Mouse (Mus musculus): Measurements from ENCODE around the gene Stard10.

DNA sequence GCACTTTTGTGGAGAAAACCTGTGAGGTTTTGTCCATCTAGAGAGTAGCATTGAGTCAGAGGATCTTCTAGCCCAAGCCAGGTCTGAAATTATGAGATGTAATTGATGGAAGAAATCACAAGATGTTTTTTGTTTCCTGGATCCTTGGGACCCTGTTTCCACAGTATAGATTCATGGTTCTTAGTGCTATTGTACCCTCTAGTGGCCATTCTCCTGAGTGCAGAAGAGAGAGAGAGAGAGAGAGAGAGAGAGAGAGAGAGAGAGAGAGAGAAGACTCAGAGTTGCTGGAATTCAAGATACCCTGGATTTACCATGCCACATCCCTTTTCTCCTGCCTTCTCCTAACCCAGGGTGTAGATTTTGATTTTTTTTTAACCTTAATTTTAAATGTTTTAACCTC, 57.3 kb downstream of the Stard10 start:
- TF ChIP-seq POLR2A (IDR thresholded peaks at IDR 0.05; ENCODE audit: insufficient read depth, low read depth, low read length) (no peak), CTCF (IDR thresholded peaks at IDR 0.05; ENCODE audit: insufficient read depth, low read depth, low read length) (no peak)

All from olfactory bulb, adult 2 months (tissue).